Mouse (Mus musculus) small intestine, adult 2 months (tissue): ENCODE data around the gene Foxp1. TPM values are rescaled to one million over a fixed set of nuclear protein-coding genes. Genes with fewer than 3 reads are reported as not detected.

Experiments
- H3K27ac ChIP-seq: fragments of 200-500 bp; 2 replicates; pipeline ENCODE4 v1.5.1; 2012; ENCODE audit warnings: low read depth, low read length, control low read depth, inconsistent platforms; ENCODE audit not compliant: insufficient read depth
- H3K27me3 ChIP-seq: fragments of 200-500 bp; 2 replicates; pipeline ENCODE4 v1.6.1; 2012; ENCODE audit warnings: mild to moderate bottlenecking, moderate library complexity, low read length, inconsistent platforms; ENCODE audit not compliant: control insufficient read depth, insufficient read depth
- H3K36me3 ChIP-seq: fragments of 200-500 bp; 2 replicates; pipeline ENCODE4 v1.6.1; 2012; ENCODE audit warnings: mild to moderate bottlenecking, low read length, control low read depth, inconsistent platforms; ENCODE audit not compliant: control insufficient read depth, insufficient read depth
- H3K4me1 ChIP-seq: fragments of 200-500 bp; 2 replicates; pipeline ENCODE4 v1.6.1; 2012; ENCODE audit warnings: low read length, inconsistent platforms, mixed read lengths; ENCODE audit not compliant: control insufficient read depth, insufficient read depth, insufficient read length
- H3K4me3 ChIP-seq: fragments of 200-500 bp; 2 replicates; pipeline ENCODE4 v1.5.1; 2012; ENCODE audit warnings: low read depth, mild to moderate bottlenecking, control low read depth, inconsistent platforms, low read length, moderate library complexity
- CTCF ChIP-seq: fragments of 200-500 bp; IDR thresholded peaks from 2 replicates; pipeline ENCODE4 v1.5.1; 2012; ENCODE audit warnings: low read depth, mild to moderate bottlenecking, control low read depth, inconsistent platforms, low read length, moderate library complexity, mixed read lengths; ENCODE audit not compliant: insufficient replicate concordance, insufficient read length; ENCODE audit errors: extremely low read depth
- POLR2A ChIP-seq: fragments of 200-500 bp; IDR thresholded peaks from 2 replicates; pipeline ENCODE4 v1.6.1; 2012; ENCODE audit warnings: low read depth, mild to moderate bottlenecking, control low read depth, inconsistent platforms, low read length, moderate library complexity
- WGBS: fragments of 180-500 bp; shearing (Covaris S2); methylation state at CpG from one replicate; pipeline ENCODE4 v1.1.7; 2018; 5-methylcytosine and 5-hydroxymethylcytosine counted together
- polyA plus RNA-seq: library from polyadenylated mRNA; depleted of rRNA; stranded (reverse); fragments of >200 nt; gene quantifications from 2 replicates; pipeline ENCODE4 v1.2.3, GENCODE M21; 2012

Foxp1 gene
- polyA plus RNA-seq, 1 experiment = 52.2 TPM

DNA sequence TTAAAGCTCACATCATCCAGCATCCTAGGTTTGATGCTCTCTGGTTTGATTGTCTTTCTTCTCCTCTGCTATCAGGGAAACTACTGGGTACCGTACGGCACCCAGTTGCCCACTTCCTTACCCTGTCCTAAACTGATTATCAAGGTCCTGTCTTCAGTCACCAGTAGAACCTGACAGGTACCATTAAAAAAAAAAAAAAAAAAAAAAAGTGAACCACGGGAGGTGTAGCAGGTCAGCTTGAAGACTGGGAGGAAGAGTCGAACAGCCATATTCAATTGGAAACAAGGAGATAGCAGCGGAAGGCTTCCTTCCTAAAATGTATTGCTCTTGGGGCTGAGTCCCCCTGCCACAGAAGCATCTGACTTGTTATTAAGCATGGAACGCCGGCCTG is 425.8 kb downstream of the Foxp1 start:
- peaks cover 9% of the 10 kb centered on the region; the same call in 1 of the 2 replicates for H3K4me1 ChIP-seq
- TF ChIP-seq CTCF (no peak), POLR2A (no peak)
- no peak overlapping the region for H3K4me3 ChIP-seq
- peak overlapping the region; percentile 63; the same call in 1 of the 2 replicates for H3K27ac ChIP-seq
- H3K36me3 ChIP-seq = no peaks in the 10 kb centered on the region
- H3K27me3 ChIP-seq = no peaks in the 10 kb centered on the region
- WGBS = 63% methylated on average over 7 of the region's 7 CpGs

DNA sequence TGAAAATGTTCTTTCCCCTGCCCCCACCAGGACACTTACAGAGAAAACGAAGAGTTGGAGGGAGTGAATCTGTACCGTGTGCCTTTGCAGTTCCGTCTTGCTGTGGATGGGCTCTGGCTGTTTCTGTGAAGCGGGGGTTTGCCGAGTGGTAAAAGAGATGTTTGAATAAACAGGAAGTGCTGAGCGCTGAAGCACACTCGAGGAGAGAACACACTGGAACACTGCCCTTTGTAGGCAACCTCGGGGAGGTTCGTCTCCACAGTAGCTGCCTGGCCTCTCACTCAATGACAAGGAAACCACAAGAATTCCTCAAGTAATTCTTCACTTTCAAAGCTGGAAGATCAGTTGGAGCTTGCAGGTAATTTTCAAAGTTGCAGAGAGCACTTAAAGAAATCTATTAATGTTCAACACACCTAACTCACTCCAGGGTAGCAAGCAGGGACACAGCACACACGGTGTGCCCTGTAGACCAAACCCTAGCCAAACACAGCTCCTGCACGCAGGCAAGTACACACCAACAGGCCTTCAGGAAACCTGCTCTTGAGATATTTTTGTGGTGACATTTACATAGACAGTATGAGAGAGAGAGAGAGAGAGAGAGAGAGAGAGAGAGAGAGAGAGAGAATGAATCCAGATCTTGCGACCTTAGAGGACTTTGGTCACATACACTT is 426.3 kb downstream of the Foxp1 start:
- peak overlapping the region; percentile 64 for H3K4me3 ChIP-seq
- peaks cover 8% of the 10 kb centered on the region; the same call in 1 of the 2 replicates for H3K4me1 ChIP-seq
- peak overlapping the region; percentile 63 for H3K27ac ChIP-seq
- TF ChIP-seq CTCF (no peak), POLR2A (peak; percentile 13; the same call in 1 of the 2 replicates)
- H3K36me3 ChIP-seq = no peaks in the 10 kb centered on the region
- WGBS = 5% methylated on average over 12 of the region's 12 CpGs
- no peaks in the 10 kb centered on the region for H3K27me3 ChIP-seq

GRCm38 (mm10) chr6:99095185-99096104 is 427.1 kb downstream of the Foxp1 start:
- Histone ChIP-seq H3K36me3 (no peaks in the 10 kb centered on the region), H3K27ac (peak overlapping the region; percentile 63), H3K4me3 (peak overlapping the region; percentile 64), H3K4me1 (peaks cover 7% of the 10 kb centered on the region; the same call in 1 of the 2 replicates), H3K27me3 (no peaks in the 10 kb centered on the region)
- TF ChIP-seq POLR2A (peak; percentile 33; the same call in 1 of the 2 replicates), CTCF (no peak)
- WGBS = 1% methylated on average over 18 of the region's 18 CpGs

GRCm38 (mm10) chr6:99094339-99094989 is 428.1 kb downstream of the Foxp1 start:
- peaks cover 5% of the 10 kb centered on the region; the same call in 1 of the 2 replicates for H3K4me1 ChIP-seq
- TF ChIP-seq CTCF (no peak), POLR2A (no peak)
- WGBS = 24% methylated on average over 10 of the region's 10 CpGs
- H3K27ac ChIP-seq = peak overlapping the region; percentile 6; the same call in 1 of the 2 replicates
- peak overlapping the region; percentile 21; the same call in 1 of the 2 replicates for H3K4me3 ChIP-seq
- no peaks in the 10 kb centered on the region for H3K36me3 ChIP-seq
- no peaks in the 10 kb centered on the region for H3K27me3 ChIP-seq

GRCm38 (mm10) chr6:99093856-99094255 is 428.7 kb downstream of the Foxp1 start:
- Histone ChIP-seq H3K27ac (no peak overlapping the region), H3K27me3 (no peaks in the 10 kb centered on the region), H3K4me1 (peaks cover 5% of the 10 kb centered on the region; the same call in 1 of the 2 replicates), H3K4me3 (no peak overlapping the region), H3K36me3 (no peaks in the 10 kb centered on the region)
- no peak for TF ChIP-seq CTCF
- TF ChIP-seq POLR2A = no peak
- 54% methylated on average over 2 of the region's 2 CpGs for WGBS

GRCm38 (mm10) chr6:99093208-99093607 is 429.3 kb downstream of the Foxp1 start:
- H3K4me3 ChIP-seq = no peak overlapping the region
- WGBS = 61% methylated on average over 5 of the region's 5 CpGs
- H3K4me1 ChIP-seq = peaks cover 5% of the 10 kb centered on the region; the same call in 1 of the 2 replicates
- no peaks in the 10 kb centered on the region for H3K27me3 ChIP-seq
- TF ChIP-seq CTCF = no peak
- no peak for TF ChIP-seq POLR2A
- H3K36me3 ChIP-seq = no peaks in the 10 kb centered on the region
- H3K27ac ChIP-seq = no peak overlapping the region
